10 mouse cellular contexts compared by ENCODE assay signal in the genomic region with DNA sequence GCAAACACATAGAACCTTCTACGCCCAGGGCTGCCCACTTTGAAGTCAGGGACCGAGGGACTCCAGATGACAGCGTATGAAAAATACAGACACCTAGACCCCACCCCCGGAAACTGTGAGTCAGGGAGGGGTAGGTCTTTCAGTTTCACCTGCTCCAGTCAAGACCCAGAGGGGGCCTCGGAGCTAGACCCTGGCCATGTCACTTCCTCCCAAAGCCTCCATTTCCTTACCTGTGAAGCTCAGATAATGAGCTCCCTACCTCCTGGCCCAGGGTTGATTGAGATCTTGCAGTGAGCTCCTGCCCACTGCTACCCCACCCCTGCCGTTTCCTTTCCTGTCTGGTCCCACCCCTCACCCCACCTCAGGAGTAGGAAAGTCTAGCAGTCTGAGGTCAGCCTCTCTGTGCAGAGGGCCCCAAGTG. TPM values are rescaled to one million over a fixed set of nuclear protein-coding genes. Genes with fewer than 3 reads are reported as not detected.
DNase-seq lines count a peak whose midpoint lies in the region; ATAC-seq and TF ChIP-seq lines count a peak whose summit lies in the region.
"Had no signal": no experiment of that assay in that cellular context is flagged by ENCODE, and none has a peak within 500 bp of the region (broad histone marks: within the 10 kb centered on the region; RNA-seq: fewer than 3 reads in every experiment).

No protein-coding gene starts in this region.

- no peak overlapping the region for H3K4me2 ChIP-seq in intestine, postnatal 0 days (replicated peaks; ENCODE audit: low read depth)
- no peak overlapping the region for H3K4me2 ChIP-seq in intestine, embryonic 16.5 days (ENCODE audit: low read depth, low read length)

- H3K9me3 ChIP-seq in intestine, postnatal 0 days (ENCODE audit: control insufficient read depth), result no peaks in the 10 kb centered on the region
- no peaks in the 10 kb centered on the region for H3K9me3 ChIP-seq in intestine, embryonic 16.5 days (ENCODE audit: control insufficient read depth, low read length)
- H3K9me3 ChIP-seq in hindbrain, embryonic 10.5 days, result no peaks in the 10 kb centered on the region

- H3K27ac ChIP-seq in intestine, postnatal 0 days (ENCODE audit: low read depth, low read length), result no peak overlapping the region
- H3K27ac ChIP-seq in intestine, embryonic 16.5 days (ENCODE audit: low read length), result no peak overlapping the region
- H3K27ac ChIP-seq in hindbrain, embryonic 10.5 days, result no peak overlapping the region

- H3K27me3 ChIP-seq in intestine, postnatal 0 days (replicated peaks; ENCODE audit: control insufficient read depth, insufficient read depth, low read length), result no peaks in the 10 kb centered on the region
- no peaks in the 10 kb centered on the region for H3K27me3 ChIP-seq in intestine, embryonic 16.5 days (replicated peaks; ENCODE audit: control insufficient read depth, insufficient read depth, low read length)
- peaks cover 13% of the 10 kb centered on the region for H3K27me3 ChIP-seq in hindbrain, embryonic 10.5 days (ENCODE audit: insufficient read depth, poor library complexity, severe bottlenecking)

- H3K4me1 ChIP-seq in intestine, postnatal 0 days (replicated peaks; ENCODE audit: control insufficient read depth, insufficient read depth, low read length), result no peaks in the 10 kb centered on the region
- peaks cover 16% of the 10 kb centered on the region for H3K4me1 ChIP-seq in intestine, embryonic 16.5 days (ENCODE audit: control insufficient read depth, insufficient read depth, low read length)
- peaks cover 13% of the 10 kb centered on the region for H3K4me1 ChIP-seq in hindbrain, embryonic 10.5 days (replicated peaks)

- WGBS in intestine, postnatal 0 days, result 61% methylated on average over 6 of the region's 6 CpGs
- 60% methylated on average over 6 of the region's 6 CpGs for WGBS in intestine, embryonic 16.5 days
- 81% methylated on average over 6 of the region's 6 CpGs for WGBS in hindbrain, embryonic 10.5 days

- 0 out of 2 replicates have a peak, but pooled peaks have one; percentile 15 for ATAC-seq in intestine, postnatal 0 days
- no peak for ATAC-seq in intestine, embryonic 16.5 days
- peak; percentile 23 for ATAC-seq in common myeloid progenitor, adult 5-6 weeks (replicated peaks; ENCODE audit: low read depth, poor library complexity, severe bottlenecking)
- peak; percentile 9; the same call in 1 of the 2 replicates for ATAC-seq in megakaryocyte, adult 5-6 weeks (ENCODE audit: poor library complexity, severe bottlenecking)

- H3K9ac ChIP-seq in intestine, postnatal 0 days (ENCODE audit: low read depth, low read length), result no peak overlapping the region
- no peak overlapping the region for H3K9ac ChIP-seq in intestine, embryonic 16.5 days (ENCODE audit: low read depth, low read length)

- H3K36me3 ChIP-seq in intestine, postnatal 0 days (ENCODE audit: control insufficient read depth, insufficient read depth), result no peaks in the 10 kb centered on the region
- H3K36me3 ChIP-seq in intestine, embryonic 16.5 days (ENCODE audit: control insufficient read depth, insufficient read depth, low read length), result no peaks in the 10 kb centered on the region
- H3K36me3 ChIP-seq in hindbrain, embryonic 10.5 days, result no peaks in the 10 kb centered on the region

- H3K4me3 ChIP-seq in intestine, postnatal 0 days (ENCODE audit: low read depth, low read length), result no peak overlapping the region
- no peak overlapping the region for H3K4me3 ChIP-seq in intestine, embryonic 16.5 days (ENCODE audit: low read length)
- no peak overlapping the region for H3K4me3 ChIP-seq in hindbrain, embryonic 10.5 days

- peak; percentile 76 to 84 for DNase-seq in thymus, postnatal 10 days (ENCODE audit: low spot score in 2 of 2)
- no peak for DNase-seq in frontal cortex, adult 2 months (ENCODE audit: extremely low spot score in 1 of 2, low spot score in 1 of 2)
- DNase-seq in hindbrain, embryonic 10.5 days (ENCODE audit: low spot score), result no peak
- no peak for DNase-seq in kidney, adult 18-20 months
- DNase-seq: heart, postnatal 14 days; kidney, postnatal 4 days had no signal

- TF ChIP-seq CTCF in intestine, postnatal 0 days (IDR thresholded peaks at IDR 0.05; ENCODE audit: low read depth), result no peak

RNA-seq across cellular contexts. Expression of gene Def6, which starts 4.4 kb away (rescaled TPM):
- 1.7 TPM in 2 replicates for polyA plus RNA-seq in intestine, postnatal 0 days (2015; fragmentation: Nextera tagmentation; extraction: Ambion mirVana)
- polyA plus RNA-seq in intestine, embryonic 16.5 days (2015; fragmentation: Nextera tagmentation; extraction: Ambion mirVana), result 3.0 and 3.6 TPM in 2 replicates
- 103 and 128 TPM in 2 replicates for total RNA-seq in common myeloid progenitor, adult 5-6 weeks (2017)
- total RNA-seq in megakaryocyte, adult 5-6 weeks (2015), result 35.4 and 40.7 TPM in 2 replicates
- total RNA-seq in megakaryocyte, adult 5-6 weeks (2017), result 91.5 and 92.6 TPM in 2 replicates
- polyA plus RNA-seq in frontal cortex, adult 2 months (2012; rRNA removed), result 5.6 and 5.9 TPM in 2 replicates
- 3.4 and 4.3 TPM in 2 replicates for polyA plus RNA-seq in hindbrain, embryonic 10.5 days (2016; fragmentation: Nextera tagmentation; extraction: Ambion mirVana)

RNA-seq across cellular contexts. Expression of gene Ppard, which starts 20.6 kb away (rescaled TPM):
- polyA plus RNA-seq in intestine, postnatal 0 days (2015; fragmentation: Nextera tagmentation; extraction: Ambion mirVana), result 1.7 and 2.1 TPM in 2 replicates
- polyA plus RNA-seq in intestine, embryonic 16.5 days (2015; fragmentation: Nextera tagmentation; extraction: Ambion mirVana), result 2.2 and 2.3 TPM in 2 replicates
- total RNA-seq in common myeloid progenitor, adult 5-6 weeks (2017), result 2.1 and 3.1 TPM in 2 replicates
- total RNA-seq in megakaryocyte, adult 5-6 weeks (2015), result 19.5 and 19.6 TPM in 2 replicates
- 4.4 and 8.2 TPM in 2 replicates for total RNA-seq in megakaryocyte, adult 5-6 weeks (2017)
- 21.2 and 22.9 TPM in 2 replicates for polyA plus RNA-seq in frontal cortex, adult 2 months (2012; rRNA removed)
- 1.8 and 2.0 TPM in 2 replicates for polyA plus RNA-seq in hindbrain, embryonic 10.5 days (2016; fragmentation: Nextera tagmentation; extraction: Ambion mirVana)

RNA-seq across cellular contexts. Expression of gene Zfp523, which starts 35.0 kb away (rescaled TPM):
- polyA plus RNA-seq in intestine, postnatal 0 days (2015; fragmentation: Nextera tagmentation; extraction: Ambion mirVana), result 10.6 and 11.6 TPM in 2 replicates
- polyA plus RNA-seq in intestine, embryonic 16.5 days (2015; fragmentation: Nextera tagmentation; extraction: Ambion mirVana), result 22.1 and 23.7 TPM in 2 replicates
- 19.2 and 27.5 TPM in 2 replicates for total RNA-seq in common myeloid progenitor, adult 5-6 weeks (2017)
- total RNA-seq in megakaryocyte, adult 5-6 weeks (2015), result 4.2 and 6.4 TPM in 2 replicates
- 7.1 and 8.1 TPM in 2 replicates for total RNA-seq in megakaryocyte, adult 5-6 weeks (2017)
- 135 and 144 TPM in 2 replicates for polyA plus RNA-seq in frontal cortex, adult 2 months (2012; rRNA removed)
- polyA plus RNA-seq in hindbrain, embryonic 10.5 days (2016; fragmentation: Nextera tagmentation; extraction: Ambion mirVana), result 36.1 and 39.8 TPM in 2 replicates

Comparison
In these comparisons a context has a peak if more than half of its experiments do, and no peak if none do; other contexts are left out.
1. DNase-seq: peak in thymus, postnatal 10 days (2 of 2); none in frontal cortex, adult 2 months (0 of 2), hindbrain, embryonic 10.5 days (single experiment) and kidney, adult 18-20 months (single experiment).